Mouse (Mus musculus): ENCODE results near the gene Cep128.
A peak's percentile ranks its signal among the peaks of the same experiment; 100 is the strongest.
"Not testable (repeated sequence)": the region's sequence is repeated elsewhere in the genome, so short reads cannot be mapped to it uniquely, and the experiment has no call there.

Gene Cep128

GRCm38 (mm10) chr12:91384281-91385017, at the start of gene Cep128, which contains the start of gene Tshr:
Cep128 (minus strand) TSS chr12:91384409.
Tshr (plus strand) TSS chr12:91384563.
- DNase-seq (ENCODE audit: extremely low read depth, insufficient read length, low spot score) = peak; percentile 94

GRCm38 (mm10) chr12:91427129-91427528, 42.9 kb upstream of the Cep128 start:
- DNase-seq (ENCODE audit: extremely low read depth, insufficient read length, low spot score) = no peak

DNA sequence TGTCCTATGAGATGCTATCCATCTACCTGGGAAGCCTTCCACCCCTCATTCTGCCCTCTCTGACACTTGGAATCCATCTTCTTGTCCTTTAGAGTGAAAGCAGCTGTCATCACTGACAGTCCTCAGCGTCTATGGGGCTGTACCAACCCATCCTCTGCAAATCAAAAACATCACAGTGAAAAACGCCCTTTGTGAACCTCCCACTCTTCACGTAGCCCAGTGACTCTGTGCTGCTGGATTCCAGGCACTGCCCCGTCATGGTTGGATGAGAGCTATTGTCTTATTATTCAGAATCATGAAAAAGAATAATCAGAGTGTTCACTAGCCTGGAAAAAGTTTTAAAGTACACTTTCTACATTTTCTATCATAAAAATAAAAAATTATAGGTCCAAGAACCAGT, 42.3 kb upstream of the Cep128 start:
- no peak for DNase-seq (ENCODE audit: extremely low read depth, insufficient read length, low spot score)

DNA sequence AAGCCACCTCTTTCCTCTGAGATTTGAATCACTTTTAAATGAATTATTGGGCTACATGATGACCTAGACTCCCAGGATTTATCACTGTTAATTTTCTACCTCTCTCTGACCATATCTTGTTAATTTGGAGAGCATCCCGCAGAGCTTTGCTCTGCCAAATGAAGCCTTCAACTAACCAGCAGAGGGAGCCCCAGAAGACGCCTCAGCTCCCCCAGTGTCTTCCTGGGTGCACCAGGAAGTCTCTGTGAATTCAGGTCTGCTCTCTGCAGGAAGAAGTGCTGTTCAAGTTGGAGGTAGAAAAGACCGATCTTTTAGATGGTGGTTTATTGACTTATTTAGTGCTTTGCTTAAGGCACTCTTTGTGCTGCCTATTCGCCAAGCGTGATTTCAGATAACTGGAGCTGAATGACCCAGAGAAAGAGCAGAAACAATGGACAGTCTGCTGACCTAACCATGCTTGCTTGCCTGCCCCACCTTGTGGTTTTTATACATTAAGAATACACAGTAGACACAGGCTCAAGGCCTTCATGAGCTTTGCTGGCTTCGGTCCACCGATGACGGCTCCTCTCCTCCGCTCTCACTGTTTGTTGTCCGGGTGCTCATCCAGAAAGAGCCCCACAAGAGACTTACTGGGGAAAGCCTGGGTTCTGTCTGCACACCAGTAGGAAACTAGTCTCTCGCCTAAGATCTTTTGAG, 39.1 kb upstream of the Cep128 start:
- no peak for DNase-seq (ENCODE audit: extremely low read depth, insufficient read length, low spot score)

DNA sequence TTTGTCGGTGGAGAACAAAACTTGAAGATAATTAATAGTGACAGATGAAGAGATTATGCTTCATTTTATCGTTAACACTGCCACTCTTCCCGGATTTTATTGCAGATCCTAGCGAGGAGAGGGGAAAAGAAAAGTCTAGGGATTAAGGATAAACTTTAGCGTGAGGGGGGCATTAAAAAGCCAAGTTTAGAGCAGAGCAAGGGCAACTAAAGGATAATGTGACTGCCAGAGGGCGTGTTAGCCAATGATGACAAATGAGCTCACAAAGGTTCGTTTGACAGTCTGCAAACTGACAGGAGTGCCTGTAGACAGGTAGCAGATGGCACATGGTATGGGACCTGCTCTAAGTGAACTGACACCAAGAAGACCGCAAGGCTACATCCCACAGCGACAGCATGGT, 37.1 kb upstream of the Cep128 start:
- DNase-seq (ENCODE audit: extremely low read depth, insufficient read length, low spot score) = no peak

DNA sequence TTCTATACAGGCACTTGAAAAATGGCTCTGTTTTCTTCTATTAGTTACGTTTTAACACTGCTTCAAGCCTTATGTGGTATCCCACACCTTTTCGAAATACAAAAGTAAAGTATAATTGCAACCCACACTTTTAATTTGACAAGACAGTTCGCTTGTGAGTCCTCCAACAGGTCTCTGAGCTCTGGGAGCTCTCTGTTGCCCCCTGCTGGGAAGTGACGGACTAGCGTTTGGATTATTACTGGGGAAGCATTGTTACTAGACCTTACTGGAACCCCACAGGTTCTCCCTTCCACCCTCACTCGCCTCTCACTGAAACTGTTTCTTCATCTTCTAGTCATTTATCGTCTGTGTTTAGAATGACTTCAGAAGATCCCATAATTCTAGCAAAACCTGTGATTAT, 34.6 kb upstream of the Cep128 start:
- DNase-seq (ENCODE audit: extremely low read depth, insufficient read length, low spot score) = no peak

DNA sequence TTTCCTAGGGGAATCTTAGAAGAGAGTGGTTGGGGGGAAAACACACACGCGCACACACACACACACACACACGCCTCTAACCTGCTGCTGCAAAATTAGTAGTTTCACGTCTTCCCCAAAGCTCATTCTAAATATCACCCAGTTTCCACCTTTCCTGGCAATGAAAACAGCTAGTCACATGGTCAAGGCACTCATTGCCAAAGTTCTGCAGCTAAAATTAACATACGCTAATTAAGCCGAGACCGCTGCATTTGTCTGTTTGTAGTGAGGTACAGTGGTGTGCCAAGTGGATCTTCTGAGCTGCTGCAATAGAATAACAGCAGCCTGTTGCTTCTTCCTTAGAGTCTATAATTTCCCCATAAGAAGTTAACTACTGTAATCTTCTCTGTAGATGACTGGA, 32.6 kb upstream of the Cep128 start:
- DNase-seq (ENCODE audit: extremely low read depth, insufficient read length, low spot score) = no peak

DNA sequence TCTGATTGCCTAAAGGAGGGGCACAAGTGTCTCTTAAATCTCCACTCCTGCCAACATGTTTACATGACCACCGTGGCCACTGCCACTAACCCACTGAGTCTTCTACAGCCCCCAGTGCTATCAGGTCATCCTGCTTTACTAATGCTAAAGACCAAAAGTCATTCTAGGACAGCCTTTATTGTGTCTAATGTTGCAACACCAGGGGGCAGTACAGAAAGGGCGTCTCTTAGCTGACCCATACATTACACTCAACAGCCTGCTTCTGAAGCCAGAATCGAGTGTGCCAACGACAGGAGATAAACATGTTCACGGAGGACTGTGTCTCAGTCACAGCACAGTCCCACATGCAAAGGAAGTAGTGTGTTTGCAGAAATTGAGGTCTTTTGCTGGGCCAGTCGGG, 30.9 kb upstream of the Cep128 start:
- no peak for DNase-seq (ENCODE audit: extremely low read depth, insufficient read length, low spot score)

- DNase-seq (ENCODE audit: extremely low read depth, insufficient read length, low spot score) = no peak
These were observed 28.4 kb upstream of the Cep128 start for GRCm38 (mm10) chr12:91412461-91413182.

GRCm38 (mm10) chr12:91410306-91410705, 26.1 kb upstream of the Cep128 start:
- DNase-seq (ENCODE audit: extremely low read depth, insufficient read length, low spot score) = no peak

DNA sequence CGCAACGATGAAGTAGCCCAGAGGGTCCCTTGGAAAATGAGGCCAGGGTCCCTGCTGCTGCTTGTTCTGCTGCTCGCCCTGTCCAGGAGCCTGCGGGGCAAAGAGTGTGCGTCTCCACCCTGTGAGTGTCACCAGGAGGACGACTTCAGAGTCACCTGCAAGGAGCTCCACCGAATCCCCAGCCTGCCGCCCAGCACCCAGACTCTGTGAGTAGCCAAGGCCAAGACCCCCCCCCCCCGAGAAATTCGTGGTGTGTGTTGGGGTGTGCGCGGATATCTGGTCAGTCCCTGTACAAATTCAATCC, 16.8 kb upstream of the Cep128 start:
- peak; percentile 3 for DNase-seq (ENCODE audit: extremely low read depth, insufficient read length, low spot score)

GRCm38 (mm10) chr12:91400232-91401048, 16.2 kb upstream of the Cep128 start:
- peak; percentile 9 for DNase-seq (ENCODE audit: extremely low read depth, insufficient read length, low spot score)

DNA sequence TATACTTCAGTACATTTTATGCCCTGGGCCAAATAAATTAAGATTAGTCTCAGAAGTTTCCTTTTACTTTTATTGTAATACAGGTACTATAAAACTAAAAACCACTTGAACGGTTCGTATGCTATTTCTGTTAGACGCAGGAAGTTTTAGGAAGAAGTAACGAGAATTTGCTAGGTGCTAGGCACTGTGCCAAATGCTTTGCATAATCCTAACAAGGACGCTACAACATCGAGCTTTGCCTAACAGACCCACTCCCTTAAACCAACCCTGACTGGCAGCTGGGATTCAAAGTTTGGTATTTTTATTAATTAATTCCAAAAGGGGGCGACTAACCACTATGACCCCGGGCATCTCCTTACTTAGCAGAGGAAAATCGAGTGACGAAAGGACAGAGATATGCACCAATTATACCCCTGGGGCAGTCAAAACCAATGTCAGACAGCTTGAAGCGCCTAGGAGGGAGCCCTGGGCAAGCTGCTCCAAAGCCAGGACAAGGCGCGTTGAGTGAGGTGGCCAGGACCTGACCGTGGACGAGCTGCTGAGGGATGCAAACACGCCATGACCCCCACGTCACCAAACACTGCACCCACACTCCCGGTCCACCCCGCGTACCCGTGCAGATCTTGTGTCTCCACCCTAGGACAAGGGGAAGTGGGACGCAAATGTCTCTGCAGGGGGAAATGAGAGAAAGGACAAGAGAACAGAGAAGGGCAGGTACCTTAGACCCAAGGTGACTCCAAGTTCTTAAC, 519 bp downstream of the Cep128 start:
- DNase-seq (ENCODE audit: extremely low read depth, insufficient read length, low spot score) = no peak

DNA sequence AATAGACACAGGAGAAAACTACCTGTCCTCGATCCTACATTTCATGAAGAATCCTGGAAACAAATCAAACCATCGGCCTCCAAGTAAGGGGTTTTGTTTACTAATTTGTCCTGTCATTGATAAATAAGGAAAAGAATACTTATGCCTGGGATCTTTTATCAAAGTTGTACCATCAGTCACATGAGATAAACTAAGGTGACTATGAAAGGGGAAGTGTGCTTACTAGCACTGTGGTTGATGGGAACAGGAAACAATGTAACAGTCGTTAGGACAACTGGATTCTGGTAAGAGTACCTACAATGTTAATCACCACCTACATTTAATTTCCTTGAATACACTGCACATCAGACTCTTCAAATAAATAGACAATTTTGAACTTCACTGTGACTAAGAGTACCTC, 15.0 kb downstream of the Cep128 start:
- DNase-seq (ENCODE audit: extremely low read depth, insufficient read length, low spot score) = no peak

DNA sequence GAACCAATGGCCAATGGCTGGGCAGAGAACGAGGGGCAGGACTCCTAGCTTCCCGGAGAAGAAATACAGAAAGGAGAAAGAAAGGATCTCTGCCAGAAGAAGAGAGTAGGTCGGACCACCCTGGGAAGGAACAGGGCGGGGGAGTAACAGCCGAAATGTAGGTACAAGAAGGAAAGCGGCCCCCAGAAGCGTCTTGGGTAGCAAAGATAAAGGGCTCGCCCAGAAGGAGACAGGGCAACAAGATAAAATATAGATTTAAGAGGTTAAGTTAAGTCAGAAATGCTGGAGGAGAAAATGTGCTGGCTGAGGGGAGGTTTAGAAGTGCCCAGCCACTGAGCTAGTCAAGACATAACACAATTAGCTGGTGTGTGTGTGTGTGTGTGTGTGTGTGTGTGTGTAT, 30.4 kb downstream of the Cep128 start:
- no peak for DNase-seq (ENCODE audit: extremely low read depth, insufficient read length, low spot score)

DNA sequence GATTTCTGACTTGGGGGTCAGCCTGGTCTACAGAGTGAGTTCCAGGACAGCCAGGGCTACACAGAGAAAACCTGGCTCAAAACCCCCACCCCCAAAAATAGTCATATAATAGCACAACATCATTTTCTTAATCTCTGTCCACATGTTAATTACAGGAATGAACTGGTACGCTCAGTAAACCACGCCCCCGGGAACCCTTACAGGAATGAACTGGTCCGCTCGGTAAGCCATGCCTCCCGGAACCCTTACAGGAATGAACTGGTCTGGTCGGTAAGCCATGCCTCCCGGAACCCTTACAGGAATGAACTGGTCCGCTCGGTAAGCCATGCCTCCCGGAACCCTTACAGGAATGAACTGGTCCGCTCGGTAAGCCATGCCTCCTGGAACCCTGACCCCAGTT, 45.6 kb downstream of the Cep128 start:
- not testable (repeated sequence) for DNase-seq (ENCODE audit: extremely low read depth, insufficient read length, low spot score)

DNA sequence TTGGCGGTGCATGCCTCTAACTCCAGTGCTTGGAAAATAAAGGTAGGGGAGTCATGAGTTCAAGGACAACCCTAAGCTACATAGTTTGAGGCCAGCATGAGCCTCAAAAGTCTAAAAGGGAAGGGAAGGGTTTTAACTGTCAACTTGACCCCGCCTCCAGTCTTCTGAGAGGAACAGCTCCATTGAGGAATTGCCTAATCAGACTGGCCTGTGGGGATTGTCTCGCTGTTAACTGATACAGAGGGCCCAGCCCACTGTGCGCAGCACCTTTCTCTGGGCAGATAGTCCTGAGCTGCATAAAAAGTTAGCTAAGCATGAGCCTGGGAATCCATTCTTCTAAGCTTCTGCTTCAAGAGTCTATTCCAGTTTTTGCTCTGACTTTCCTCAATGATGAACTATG, 56.7 kb downstream of the Cep128 start:
- no peak for DNase-seq (ENCODE audit: extremely low read depth, insufficient read length, low spot score)

DNA sequence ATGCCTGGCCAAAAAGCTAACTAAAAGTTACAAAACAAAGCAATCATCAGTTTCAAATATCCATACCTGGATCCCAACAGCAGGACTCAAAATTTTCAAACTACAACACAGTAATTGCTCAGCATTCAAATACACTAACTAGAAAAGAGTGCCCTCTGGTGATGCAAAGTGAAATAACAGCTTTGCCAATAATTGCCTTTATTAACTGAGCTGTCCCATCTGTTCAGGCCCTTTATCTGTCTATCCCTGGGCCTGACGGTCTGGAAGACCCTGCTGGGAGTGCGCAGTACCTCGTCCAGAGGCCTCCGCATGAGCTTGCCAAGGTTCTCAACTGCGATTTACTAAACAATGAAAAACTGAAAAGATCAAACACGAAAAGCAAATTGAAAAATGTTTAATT, 58.1 kb downstream of the Cep128 start:
- no peak for DNase-seq (ENCODE audit: extremely low read depth, insufficient read length, low spot score)

DNA sequence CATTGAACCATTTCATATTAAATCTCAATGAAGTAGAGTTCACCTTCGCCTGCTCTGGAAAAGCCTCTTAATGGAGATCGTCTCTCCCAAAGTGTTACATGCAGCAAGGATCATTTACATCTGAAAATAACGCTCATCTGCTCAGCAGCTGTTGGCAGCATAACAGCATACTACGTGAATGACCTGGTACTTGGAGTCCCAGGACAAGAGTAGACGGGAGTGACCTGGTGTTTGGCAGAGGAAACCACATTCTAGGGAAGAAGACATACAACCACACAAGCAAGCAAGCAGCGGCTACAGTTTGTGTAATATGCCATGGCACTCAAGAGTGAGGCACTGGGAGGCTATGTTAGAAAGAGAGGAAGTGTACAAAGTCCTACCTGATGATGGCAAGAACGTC, 69.2 kb downstream of the Cep128 start:
- no peak for DNase-seq (ENCODE audit: extremely low read depth, insufficient read length, low spot score)

DNA sequence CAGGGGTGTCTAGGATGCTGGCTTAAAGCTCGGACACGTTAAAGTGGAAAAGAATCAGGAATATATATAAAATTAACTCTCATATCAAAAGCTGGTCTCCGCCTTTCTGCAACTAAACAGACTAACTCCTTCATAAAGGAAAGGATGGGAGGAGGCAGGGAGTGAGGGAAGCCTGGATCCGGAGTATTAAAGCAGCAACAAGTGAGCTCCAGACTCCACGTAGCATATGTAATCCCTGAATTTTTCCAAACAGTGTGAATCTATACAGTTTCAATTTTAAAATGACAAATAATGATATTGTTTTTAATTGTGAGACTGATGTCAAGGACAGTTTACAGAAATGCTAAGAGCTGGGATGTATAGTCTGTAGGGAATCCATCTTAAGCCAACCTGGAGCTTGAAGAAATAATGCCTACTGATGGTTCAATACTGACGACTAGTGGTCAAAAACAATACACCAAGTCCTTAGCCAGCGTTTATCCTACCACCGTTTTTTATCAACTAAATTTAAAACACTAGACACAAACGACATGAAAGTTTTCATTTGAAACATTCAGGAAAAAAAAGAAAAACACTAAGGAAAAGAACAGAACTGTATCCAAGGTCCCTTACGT, 70.1 kb downstream of the Cep128 start:
- no peak for DNase-seq (ENCODE audit: extremely low read depth, insufficient read length, low spot score)

Data from 3134 (cell line).